Mouse (Mus musculus) brain, adult 10 weeks (tissue): ENCODE measurements around the gene Ifng. TPM values are rescaled to one million over a fixed set of nuclear protein-coding genes. Genes with fewer than 3 reads are reported as not detected.

Experiments used
- polyA plus RNA-seq: library from polyadenylated mRNA; stranded (reverse); fragments of 350-450 nt; fragmentation: Illumina TruSeq; extraction: RNeasy Lipid Tissue Mini Kit (QIAGEN cat#74804); gene quantifications from one replicate; pipeline ENCODE4 v1.2.3, GENCODE M21; 2015; ENCODE audit warnings: low read depth, low replicate concordance

The Ifng gene
- polyA plus RNA-seq = not detected

DNA sequence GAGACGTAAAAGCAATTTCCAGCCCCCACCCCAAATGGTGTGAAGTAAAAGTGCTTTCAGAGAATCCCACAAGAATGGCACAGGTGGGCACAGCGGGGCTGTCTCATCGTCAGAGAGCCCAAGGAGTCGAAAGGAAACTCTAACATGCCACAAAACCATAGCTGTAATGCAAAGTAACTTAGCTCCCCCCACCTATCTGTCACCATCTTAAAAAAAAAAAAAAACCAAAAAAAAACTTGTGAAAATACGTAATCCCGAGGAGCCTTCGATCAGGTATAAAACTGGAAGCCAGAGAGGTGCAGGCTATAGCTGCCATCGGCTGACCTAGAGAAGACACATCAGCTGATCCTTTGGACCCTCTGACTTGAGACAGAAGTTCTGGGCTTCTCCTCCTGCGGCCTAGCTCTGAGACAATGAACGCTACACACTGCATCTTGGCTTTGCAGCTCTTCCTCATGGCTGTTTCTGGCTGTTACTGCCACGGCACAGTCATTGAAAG, at the start of gene Ifng:
Gene Ifng, plus strand, starts transcription at position 305 of the 499 bp plus-strand sequence.

Other genes starting within 250 kb of the Ifng start
- not detected for gene Il22, start 236.1 kb upstream of the Ifng start, polyA plus RNA-seq
- gene Gm32717, start 200.3 kb upstream of the Ifng start, polyA plus RNA-seq = not detected
- gene Gm32802, start 182.4 kb upstream of the Ifng start, polyA plus RNA-seq = not detected
- gene Iltifb, start 146.0 kb upstream of the Ifng start, polyA plus RNA-seq = not detected
- gene Gm9040, start 114.1 kb upstream of the Ifng start, polyA plus RNA-seq = not detected
- not detected for gene Gm9044, start 108.6 kb upstream of the Ifng start, polyA plus RNA-seq
- gene Gm9045, start 103.2 kb upstream of the Ifng start, polyA plus RNA-seq = not detected
- not detected for gene Gm9046, start 97.8 kb upstream of the Ifng start, polyA plus RNA-seq
- gene Gm9048, start 92.4 kb upstream of the Ifng start, polyA plus RNA-seq = not detected
- not detected for gene Gm9049, start 86.9 kb upstream of the Ifng start, polyA plus RNA-seq